Mouse (Mus musculus) ES-E14 (cell line): Measurements from ENCODE around the gene Susd1. TPM values are rescaled to one million over a fixed set of nuclear protein-coding genes. Genes with fewer than 3 reads are reported as not detected.
"Not testable (repeated sequence)": the region's sequence is repeated elsewhere in the genome, so short reads cannot be mapped to it uniquely, and the experiment has no call there.

Experiments used
- DNase-seq: peaks from one replicate; pipeline ENCODE4 v3.0.0-alpha.2; 2013; ENCODE audit warnings: low read depth, low spot score
- H3K27ac ChIP-seq: 2 replicates; pipeline ENCODE4 v1.5.1; 2012; ENCODE audit warnings: low read depth, mild to moderate bottlenecking, low read length, moderate library complexity, mixed read lengths; ENCODE audit not compliant: poor library complexity, insufficient read depth, severe bottlenecking
- H3K36me3 ChIP-seq: 2 replicates; pipeline ENCODE4 v1.6.1; 2012; ENCODE audit warnings: mild to moderate bottlenecking, low read length, moderate library complexity, mixed read lengths; ENCODE audit not compliant: control insufficient read depth, poor library complexity, insufficient read depth, severe bottlenecking
- H3K4me1 ChIP-seq, 2 experiments: fragments of 150-350 bp in 1 of 2; sonication (generic) in 1 of 2; 2 replicates each; pipeline ENCODE4 v1.6.1; 2012; ENCODE audit warnings: low read length in 2 of 2, mild to moderate bottlenecking in 1 of 2, mixed read lengths in 1 of 2; ENCODE audit not compliant: control insufficient read depth in 2 of 2, insufficient read depth in 2 of 2, poor library complexity in 1 of 2
- H3K4me3 ChIP-seq, 2 experiments: fragments of 150-350 bp in 1 of 2; sonication (generic) in 1 of 2; 2 replicates each; pipeline ENCODE4 v1.5.1; 2012; ENCODE audit warnings: low read length in 2 of 2, low read depth in 1 of 2, mild to moderate bottlenecking in 1 of 2, mixed read lengths in 1 of 2; ENCODE audit not compliant: insufficient read depth in 1 of 2, poor library complexity in 1 of 2, severe bottlenecking in 1 of 2
- H3K9ac ChIP-seq: 2 replicates; pipeline ENCODE4 v1.6.1; 2012; ENCODE audit warnings: low read depth, mild to moderate bottlenecking, low read length, mixed read lengths; ENCODE audit not compliant: poor library complexity, insufficient read depth, severe bottlenecking
- H3K9me3 ChIP-seq: fragments of 150-350 bp; sonication (generic); 2 replicates; pipeline ENCODE4 v1.6.1; 2012; ENCODE audit warnings: low read depth, mild to moderate bottlenecking, low read length; ENCODE audit not compliant: control insufficient read depth, insufficient read depth
- CHD2 ChIP-seq: IDR thresholded peaks from 2 replicates; pipeline ENCODE4 v1.6.1; 2014; ENCODE audit warnings: mild to moderate bottlenecking, low read depth, low read length, inconsistent platforms
- HCFC1 ChIP-seq: IDR thresholded peaks from 2 replicates; pipeline ENCODE4 v1.6.1; 2012; ENCODE audit warnings: low read length, inconsistent platforms, borderline replicate concordance; ENCODE audit not compliant: insufficient read depth
- MAFK ChIP-seq: IDR thresholded peaks from 2 replicates; pipeline ENCODE4 v1.6.1; 2014; ENCODE audit warnings: mild to moderate bottlenecking, low read depth, low read length, inconsistent platforms; ENCODE audit not compliant: insufficient read depth
- ZC3H11A ChIP-seq: IDR thresholded peaks from 2 replicates; pipeline ENCODE4 v1.6.1; 2012; ENCODE audit warnings: low read depth, mild to moderate bottlenecking, inconsistent platforms, low read length, borderline replicate concordance
- ZNF384 ChIP-seq: IDR thresholded peaks from 2 replicates; pipeline ENCODE4 v1.6.1; 2012; ENCODE audit warnings: low read depth, low read length, inconsistent platforms
- in situ Hi-C, 2 experiments: fragments of 600-800 bp; cut with MboI; formaldehyde crosslinking; loops; one replicate each; pipeline ENCODE4 v1.15.1; 2025; ENCODE audit warnings: low sequenced_read_pairs in 2 of 2, inconsistent platforms in 1 of 2; ENCODE audit not compliant: unreplicated experiment in 2 of 2
- total RNA-seq: library from RNA; depleted of rRNA; stranded (reverse); fragments of 300-350 nt; gene quantifications from 2 replicates; pipeline ENCODE4 v1.2.3, GENCODE M21; 2012

Susd1 gene
- total RNA-seq, 1 experiment: 7.7 TPM

- TF ChIP-seq ZNF384 (no peak), CHD2 (no peak), ZC3H11A (no peak), HCFC1 (no peak), MAFK (no peak)
- no peak overlapping the region for H3K27ac ChIP-seq
- H3K4me3 ChIP-seq: no peak overlapping the region
- no peaks in the 10 kb centered on the region for H3K36me3 ChIP-seq
- no peak overlapping the region for H3K9ac ChIP-seq
- no peaks in the 10 kb centered on the region for H3K4me1 ChIP-seq
- no peak for DNase-seq
- in situ Hi-C loops: no loop called here
- no peaks in the 10 kb centered on the region for H3K9me3 ChIP-seq
Measured at GRCm38 (mm10) chr4:59295127-59295526, 143.3 kb downstream of the Susd1 start.

- H3K27ac ChIP-seq: no peak overlapping the region
- TF ChIP-seq MAFK (no peak), CHD2 (no peak), ZNF384 (no peak), ZC3H11A (no peak), HCFC1 (no peak)
- no peak overlapping the region for H3K4me3 ChIP-seq
- no peak overlapping the region for H3K9ac ChIP-seq
- no peaks in the 10 kb centered on the region for H3K4me1 ChIP-seq
- in situ Hi-C loops: no loop called here
- no peaks in the 10 kb centered on the region for H3K9me3 ChIP-seq
- no peaks in the 10 kb centered on the region for H3K36me3 ChIP-seq
- DNase-seq: no peak
Measured at GRCm38 (mm10) chr4:59294661-59295060, 143.8 kb downstream of the Susd1 start.

GRCm38 (mm10) chr4:59291914-59292718 lies 146.3 kb downstream of the Susd1 start:
- Histone ChIP-seq H3K4me1 (no peaks in the 10 kb centered on the region), H3K27ac (no peak overlapping the region), H3K4me3 (no peak overlapping the region), H3K9me3 (no peaks in the 10 kb centered on the region), H3K9ac (no peak overlapping the region), H3K36me3 (no peaks in the 10 kb centered on the region)
- no peak for DNase-seq
- in situ Hi-C loops: no loop called here
- no peak for TF ChIP-seq CHD2
- TF ChIP-seq ZNF384: no peak

GRCm38 (mm10) chr4:59290972-59291576 lies 147.4 kb downstream of the Susd1 start:
- Histone ChIP-seq H3K9ac (no peak overlapping the region), H3K27ac (no peak overlapping the region), H3K4me1 (no peaks in the 10 kb centered on the region), H3K36me3 (no peaks in the 10 kb centered on the region), H3K9me3 (no peaks in the 10 kb centered on the region), H3K4me3 (no peak overlapping the region)
- in situ Hi-C loops: no loop called here
- DNase-seq: no peak
- TF ChIP-seq CHD2: no peak
- no peak for TF ChIP-seq MAFK
- no peak for TF ChIP-seq ZC3H11A
- no peak for TF ChIP-seq HCFC1
- no peak for TF ChIP-seq ZNF384

- in situ Hi-C loops: no loop called here
- H3K36me3 ChIP-seq: no peaks in the 10 kb centered on the region
- H3K27ac ChIP-seq: no peak overlapping the region
- TF ChIP-seq ZNF384 (no peak), HCFC1 (no peak), CHD2 (no peak), MAFK (no peak), ZC3H11A (no peak)
- peaks cover 0 to 3% of the 10 kb centered on the region in 2 experiments; a peak in 1 of 4 replicates for H3K4me1 ChIP-seq
- no peak overlapping the region for H3K4me3 ChIP-seq
- no peak for DNase-seq
- H3K9me3 ChIP-seq: no peaks in the 10 kb centered on the region
- no peak overlapping the region for H3K9ac ChIP-seq
Measured at GRCm38 (mm10) chr4:59287103-59287502, 151.3 kb downstream of the Susd1 start.

- H3K9me3 ChIP-seq, H3K27ac ChIP-seq, H3K9ac ChIP-seq, H3K36me3 ChIP-seq, in situ Hi-C loops, H3K4me3 ChIP-seq, H3K4me1 ChIP-seq, DNase-seq: not testable (repeated sequence)
Measured at GRCm38 (mm10) chr4:59286351-59286750, 152.1 kb downstream of the Susd1 start.
